Comparison of ENCODE assay signal across 8 mouse cellular contexts in genomic region chr13:39183715-39184179, GRCm38 (mm10).
DNase-seq lines count a peak whose midpoint lies in the region; ATAC-seq and TF ChIP-seq lines count a peak whose summit lies in the region.

No protein-coding gene starts in this region.

- H3K36me3 ChIP-seq in lung, postnatal 0 days (ENCODE audit: insufficient read depth, low read length), result no peaks in the 10 kb centered on the region
- no peaks in the 10 kb centered on the region for H3K36me3 ChIP-seq in embryonic facial prominence, embryonic 13.5 days

- H3K27ac ChIP-seq in lung, postnatal 0 days (ENCODE audit: low read length), result no peak overlapping the region
- no peak overlapping the region for H3K27ac ChIP-seq in embryonic facial prominence, embryonic 13.5 days

- no peak overlapping the region for H3K4me3 ChIP-seq in lung, postnatal 0 days (ENCODE audit: low read depth, low read length)
- H3K4me3 ChIP-seq in embryonic facial prominence, embryonic 13.5 days, result no peak overlapping the region

- no peak overlapping the region for H3K9ac ChIP-seq in lung, postnatal 0 days (replicated peaks; ENCODE audit: low read depth)
- no peak overlapping the region for H3K9ac ChIP-seq in embryonic facial prominence, embryonic 13.5 days

- no peak for TF ChIP-seq EP300 in lung, postnatal 0 days (IDR thresholded peaks at IDR 0.05)

- intact Hi-C loops in left cerebral cortex, postnatal 36 days (cut with DNase I), result loop anchor here (5.0 to 10.0 kb wide), 3 partner anchors 251 to 1564 kb away; no protein-coding TSS in a partner anchor

- WGBS in lung, postnatal 0 days, result 14% methylated on average over 2 of the region's 2 CpGs
- 6% methylated on average over 2 of the region's 2 CpGs for WGBS in embryonic facial prominence, embryonic 13.5 days

- no peaks in the 10 kb centered on the region for H3K9me3 ChIP-seq in lung, postnatal 0 days (ENCODE audit: low read length)
- no peaks in the 10 kb centered on the region for H3K9me3 ChIP-seq in embryonic facial prominence, embryonic 13.5 days

- no peak for DNase-seq in frontal cortex, postnatal 25 days (ENCODE audit: low spot score in 2 of 2)
- DNase-seq in lung, postnatal 0 days (ENCODE audit: low spot score), result peak; percentile 44
- DNase-seq in lung, postnatal 14 days, result no peak
- DNase-seq in left cerebral cortex, postnatal 36 days (ENCODE audit: low spot score in 2 of 2), result peak; percentile 3 to 6
- no peak for DNase-seq in gastrocnemius, adult 8-10 months (ENCODE audit: low spot score in 2 of 2)

- H3K4me1 ChIP-seq in lung, postnatal 0 days (ENCODE audit: insufficient read depth, low read depth, low read length), result no peaks in the 10 kb centered on the region
- peaks cover 4% of the 10 kb centered on the region; the same call in 1 of the 2 replicates for H3K4me1 ChIP-seq in embryonic facial prominence, embryonic 13.5 days

- TF ChIP-seq CTCF in lung, postnatal 0 days (IDR thresholded peaks at IDR 0.05), result peak; percentile 60

- ATAC-seq in frontal cortex, adult (ENCODE audit: low TSS enrichment), result peak; percentile 81
- no peak for ATAC-seq in lung, postnatal 0 days
- peak; percentile 69; the same call in 1 of the 2 replicates for ATAC-seq in embryonic facial prominence, embryonic 13.5 days (ENCODE audit: insufficient number of reproducible peaks, insufficient read depth, low FRiP score, low TSS enrichment, low read depth)
- no peak for ATAC-seq in megakaryocyte-erythroid progenitor cell, adult 5-6 weeks (replicated peaks; ENCODE audit: low FRiP score, low TSS enrichment, poor library complexity, severe bottlenecking)

- H3K27me3 ChIP-seq in lung, postnatal 0 days (replicated peaks; ENCODE audit: insufficient read depth, low read length), result no peaks in the 10 kb centered on the region
- no peaks in the 10 kb centered on the region for H3K27me3 ChIP-seq in embryonic facial prominence, embryonic 13.5 days

- H3K4me2 ChIP-seq in lung, postnatal 0 days (replicated peaks; ENCODE audit: low read depth, low read length), result no peak overlapping the region
- peak overlapping the region; percentile 38 for H3K4me2 ChIP-seq in embryonic facial prominence, embryonic 13.5 days

Comparison
In these comparisons a context has a peak if more than half of its experiments do, and no peak if none do; other contexts are left out.
1. DNase-seq: peak in lung, postnatal 0 days (single experiment) and left cerebral cortex, postnatal 36 days (2 of 2); none in frontal cortex, postnatal 25 days (0 of 2), lung, postnatal 14 days (single experiment) and gastrocnemius, adult 8-10 months (0 of 2).
2. ATAC-seq: peak in frontal cortex, adult (single experiment) and embryonic facial prominence, embryonic 13.5 days (single experiment); none in lung, postnatal 0 days (single experiment) and megakaryocyte-erythroid progenitor cell, adult 5-6 weeks (single experiment).